In the genomic region with DNA sequence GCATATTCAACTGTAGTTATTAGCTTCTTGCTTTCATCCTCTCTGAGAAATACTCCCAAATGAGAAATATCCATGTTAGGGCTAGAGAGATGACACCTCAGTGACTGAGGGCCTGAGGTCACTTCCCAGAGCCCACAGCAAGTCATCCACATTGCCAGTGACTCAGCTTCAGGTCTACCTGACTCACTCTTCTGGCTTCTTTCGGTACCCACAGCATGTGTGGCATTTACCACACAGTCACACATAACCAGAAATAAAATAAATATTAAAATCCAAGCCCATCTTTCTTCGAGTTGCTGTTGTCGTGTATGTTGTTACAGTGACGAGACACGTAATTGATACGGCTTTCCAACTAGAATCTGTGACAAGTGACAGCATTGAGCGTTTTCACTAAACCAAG, we compare ENCODE assay signal across 29 mouse cellular contexts. TPM values are rescaled to one million over a fixed set of nuclear protein-coding genes. Genes with fewer than 3 reads are reported as not detected.
DNase-seq lines count a peak whose midpoint lies in the region; TF ChIP-seq lines count a peak whose summit lies in the region.
"Had no signal": no experiment of that assay in that cellular context is flagged by ENCODE, and none has a peak within 500 bp of the region (broad histone marks: within the 10 kb centered on the region; RNA-seq: fewer than 3 reads in every experiment).

No protein-coding gene starts in this region.

- H3ac ChIP-seq in C2C12 (ENCODE audit: control insufficient read depth, insufficient read length, low read depth), result no peak overlapping the region

- TF ChIP-seq CTCF in C2C12 (IDR thresholded peaks at IDR 0.05; ENCODE audit: control insufficient read depth, insufficient read depth, insufficient read length), result no peak

- H3K79me2 ChIP-seq in C2C12 (ENCODE audit: control insufficient read depth, insufficient read depth), result no peaks in the 10 kb centered on the region

- H3K27me3 ChIP-seq in C2C12 (ENCODE audit: control insufficient read depth, insufficient read depth, insufficient read length), result no peaks in the 10 kb centered on the region
- H3K27me3 ChIP-seq: forebrain, embryonic 15.5 days; heart, embryonic 15.5 days; hindbrain, embryonic 13.5 days; intestine, embryonic 15.5 days had no signal

- H3K4me3 ChIP-seq in C2C12 (ENCODE audit: insufficient read depth, poor library complexity, severe bottlenecking), result no peak overlapping the region
- H3K4me3 ChIP-seq: embryonic facial prominence, embryonic 10.5 days; erythroblast, embryonic 14.5 days; forebrain, embryonic 15.5 days; heart, adult 2 months; heart, embryonic 15.5 days; hindbrain, embryonic 13.5 days; intestine, embryonic 15.5 days had no signal

- no peaks in the 10 kb centered on the region for H3K36me3 ChIP-seq in C2C12 (ENCODE audit: control insufficient read depth, insufficient read depth)
- H3K36me3 ChIP-seq: embryonic facial prominence, embryonic 10.5 days; forebrain, embryonic 15.5 days; heart, embryonic 15.5 days; hindbrain, embryonic 13.5 days; intestine, embryonic 15.5 days had no signal

- peak; percentile 89 for DNase-seq in 3T3-L1 (ENCODE audit: low read depth, low spot score)
- DNase-seq in NIH3T3 (ENCODE audit: low read depth), result peak; percentile 5
- DNase-seq in induced T-regulatory cell, adult 2 months (ENCODE audit: low read depth), result peak; percentile 75
- no peak for DNase-seq in layer of hippocampus, postnatal 10 days (ENCODE audit: low spot score in 2 of 2)
- no peak for DNase-seq in thymus, postnatal 10 days (ENCODE audit: low spot score in 2 of 2)
- no peak for DNase-seq in spleen, adult 12 weeks (ENCODE audit: low spot score)
- DNase-seq: adrenal gland, postnatal 14 days; cerebellum, adult 11-12 months; cerebellum, adult 9-10 months; cerebellum, postnatal 25 days; gastrocnemius, postnatal 10 days; heart, adult 2 months; heart, postnatal 14 days; kidney, adult 18-20 months had no signal

- no peaks in the 10 kb centered on the region for H3K79me3 ChIP-seq in C2C12 (ENCODE audit: low read depth)

TF ChIP-seq in C2C12, 6 proteins besides CTCF, POLR2A, EP300 and RAD21:
- no peak for TF ChIP-seq MYOG (IDR thresholded peaks at IDR 0.05; ENCODE audit: control insufficient read depth, extremely low read depth, insufficient read length)
- TF ChIP-seq USF1 (IDR thresholded peaks at IDR 0.05; ENCODE audit: low read depth), result no peak
- TF ChIP-seq FOSL1 (IDR thresholded peaks at IDR 0.05; ENCODE audit: insufficient read depth, low read length, poor library complexity, severe bottlenecking), result peak; percentile 98
- TF ChIP-seq CEBPB (IDR thresholded peaks at IDR 0.05; ENCODE audit: low read depth), result no peak
- TF ChIP-seq MAX (IDR thresholded peaks at IDR 0.05), result peak; percentile 49
- peak; percentile 68 for TF ChIP-seq MYOD1 (IDR thresholded peaks at IDR 0.05; ENCODE audit: control insufficient read depth, insufficient read length, low read depth)

RNA-seq across cellular contexts. Expression of gene Tigit, which starts 33.8 kb away (rescaled TPM):
- 10.1 TPM for polyA plus RNA-seq in C2C12 (2012; fragmentation: generic; extraction: Trizol)
- not detected for total RNA-seq in layer of hippocampus, postnatal 10 days (2021)
- total RNA-seq: adrenal gland, postnatal 14 days; gastrocnemius, postnatal 10 days; heart, adult 2 months; heart, postnatal 14 days; hematopoietic stem cell, adult 5-6 weeks; hindbrain, postnatal 0 days had no signal
- polyA plus RNA-seq: embryonic facial prominence, embryonic 10.5 days; embryonic facial prominence, embryonic 14.5 days; erythroblast, embryonic 14.5 days; forebrain, embryonic 11.5 days; forebrain, embryonic 15.5 days; frontal cortex, adult 2 months; heart, embryonic 11.5 days; heart, embryonic 15.5 days; hindbrain, embryonic 13.5 days; intestine, embryonic 15.5 days had no signal

RNA-seq across cellular contexts. Expression of gene Drd3, which starts 56.1 kb away (rescaled TPM):
- not detected for polyA plus RNA-seq in C2C12 (2012; fragmentation: generic; extraction: Trizol)
- total RNA-seq in layer of hippocampus, postnatal 10 days (2021), result under 1 TPM; 0.41 to 0.54 TPM
- total RNA-seq: adrenal gland, adult 18-20 months; adrenal gland, postnatal 14 days; gastrocnemius, postnatal 10 days; heart, adult 2 months; heart, postnatal 14 days; hematopoietic stem cell, adult 5-6 weeks had no signal
- polyA plus RNA-seq: activated CD4-positive, CD25-positive, alpha-beta regulatory T cell, adult 4 months; embryonic facial prominence, embryonic 10.5 days; embryonic facial prominence, embryonic 14.5 days; erythroblast, embryonic 14.5 days; forebrain, embryonic 15.5 days; heart, adult 2 months; heart, embryonic 11.5 days; heart, embryonic 15.5 days; hindbrain, embryonic 13.5 days; hindbrain, postnatal 0 days; intestine, embryonic 15.5 days had no signal

Comparison
In these comparisons a context has a peak if more than half of its experiments do, and no peak if none do; other contexts are left out.
1. DNase-seq: peak in 3T3-L1 (single experiment), NIH3T3 (single experiment) and induced T-regulatory cell, adult 2 months (single experiment); none in layer of hippocampus, postnatal 10 days (0 of 2), thymus, postnatal 10 days (0 of 2) and spleen, adult 12 weeks (single experiment).